Mouse (Mus musculus): ENCODE data around the gene Ccdc115. TPM values are rescaled to one million over a fixed set of nuclear protein-coding genes. Genes with fewer than 3 reads are reported as not detected.
A peak's percentile ranks its signal among the peaks of the same experiment; 100 is the strongest.

Gene Ccdc115
- polyA plus RNA-seq, 1 experiment from 2014 or later: 49.8 TPM

GRCm38 (mm10) chr1:34399182-34399953 is 40.1 kb downstream of the Ccdc115 start:
- Histone ChIP-seq H3K4me2 (peak overlapping the region; percentile 3; the same call in 1 of the 2 replicates), H3K27ac (ENCODE audit: low read depth, low read length) (no peak overlapping the region), H3K4me3 (ENCODE audit: low read depth, low read length) (no peak overlapping the region), H3K9ac (ENCODE audit: low read depth, low read length) (no peak overlapping the region), H3K9me3 (replicated peaks; ENCODE audit: control insufficient read depth, low read length) (no peaks in the 10 kb centered on the region), H3K4me1 (ENCODE audit: control insufficient read depth, insufficient read depth, low read length) (no peaks in the 10 kb centered on the region), H3K27me3 (ENCODE audit: control insufficient read depth, insufficient read depth, low read length) (no peaks in the 10 kb centered on the region), H3K36me3 (ENCODE audit: control insufficient read depth, insufficient read depth, low read length) (no peaks in the 10 kb centered on the region)
- no peak for ATAC-seq (replicated peaks; ENCODE audit: insufficient number of reproducible peaks, low FRiP score, low TSS enrichment)
- 34% methylated on average over 11 of the region's 11 CpGs for WGBS (ENCODE audit: insufficient replicate concordance)

DNA sequence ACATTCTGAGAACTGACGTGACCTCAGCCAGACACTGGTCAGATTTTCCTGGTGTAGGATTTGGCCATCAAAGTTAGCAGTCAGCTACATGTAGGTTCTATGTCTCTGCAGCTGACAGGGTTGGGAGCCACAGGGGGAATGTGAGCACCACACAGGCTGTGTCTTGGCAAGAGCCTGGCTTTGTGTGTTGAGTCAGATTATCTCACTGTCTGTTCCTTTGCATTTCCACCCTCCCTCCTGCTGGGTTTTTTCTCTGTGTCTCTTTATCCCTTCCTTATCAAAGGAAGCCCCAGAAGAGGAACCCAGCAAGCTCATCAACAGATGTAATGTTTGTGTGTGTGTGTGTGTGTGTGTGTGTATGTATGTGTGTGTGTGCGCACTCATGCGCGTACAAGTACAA is 43.2 kb downstream of the Ccdc115 start:
- Histone ChIP-seq H3K36me3 (ENCODE audit: control insufficient read depth, insufficient read depth, low read length) (no peaks in the 10 kb centered on the region), H3K9me3 (replicated peaks; ENCODE audit: control insufficient read depth, low read length) (no peaks in the 10 kb centered on the region)
- WGBS (ENCODE audit: insufficient replicate concordance): 85% methylated on average over 4 of the region's 4 CpGs

DNA sequence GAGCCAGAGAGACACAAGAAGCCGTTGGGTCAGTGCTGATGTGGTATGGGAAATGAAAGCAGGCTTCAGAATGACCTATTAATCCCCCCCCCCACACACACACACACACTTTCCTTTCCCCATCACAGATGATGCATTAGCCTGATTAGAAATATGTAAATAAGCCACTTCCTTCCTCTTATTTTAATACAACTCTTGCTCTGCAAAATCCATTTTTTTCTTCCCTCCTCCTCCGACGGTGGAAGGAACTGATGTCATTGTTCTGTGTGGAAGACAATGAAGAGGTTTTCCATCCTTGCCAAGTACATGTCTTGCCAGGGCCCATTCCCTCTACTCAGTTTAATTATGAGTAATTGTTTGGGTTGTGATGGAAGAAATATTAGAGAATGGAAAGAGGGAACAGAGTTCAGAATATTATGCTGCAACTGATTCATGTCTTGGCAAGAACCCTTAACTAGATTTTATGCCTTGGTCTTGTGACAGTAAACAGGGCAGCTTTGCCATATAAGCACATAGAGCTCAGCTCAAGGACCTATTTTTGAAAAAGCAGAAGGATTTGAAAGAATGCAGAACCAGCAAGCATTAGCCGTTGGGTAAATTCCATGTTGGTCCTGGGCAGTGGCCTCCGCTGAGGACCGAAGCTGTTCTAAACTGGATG is 50.1 kb downstream of the Ccdc115 start:
- no peak overlapping the region for H3K9ac ChIP-seq (ENCODE audit: low read depth, low read length)
- H3K4me1 ChIP-seq (ENCODE audit: control insufficient read depth, insufficient read depth, low read length): peaks cover 4% of the 10 kb centered on the region; the same call in 1 of the 2 replicates
- no peaks in the 10 kb centered on the region for H3K36me3 ChIP-seq (ENCODE audit: control insufficient read depth, insufficient read depth, low read length)
- WGBS (ENCODE audit: insufficient replicate concordance): 63% methylated on average over 6 of the region's 6 CpGs
- H3K4me2 ChIP-seq: no peak overlapping the region
- H3K4me3 ChIP-seq (ENCODE audit: low read depth, low read length): no peak overlapping the region
- H3K27me3 ChIP-seq (ENCODE audit: control insufficient read depth, insufficient read depth, low read length): no peaks in the 10 kb centered on the region
- H3K9me3 ChIP-seq (replicated peaks; ENCODE audit: control insufficient read depth, low read length): no peaks in the 10 kb centered on the region
- no peak for ATAC-seq (replicated peaks; ENCODE audit: insufficient number of reproducible peaks, low FRiP score, low TSS enrichment)
- no peak overlapping the region for H3K27ac ChIP-seq (ENCODE audit: low read depth, low read length)

More for the DNA sequence above, 43.2 kb downstream of the Ccdc115 start:
- no peaks in the 10 kb centered on the region for H3K4me1 ChIP-seq (ENCODE audit: control insufficient read depth, insufficient read depth, low read length)
- no peak overlapping the region for H3K9ac ChIP-seq (ENCODE audit: low read depth, low read length)
- ATAC-seq (replicated peaks; ENCODE audit: insufficient number of reproducible peaks, low FRiP score, low TSS enrichment): no peak
- no peaks in the 10 kb centered on the region for H3K27me3 ChIP-seq (ENCODE audit: control insufficient read depth, insufficient read depth, low read length)
- no peak overlapping the region for H3K4me3 ChIP-seq (ENCODE audit: low read depth, low read length)
- no peak overlapping the region for H3K27ac ChIP-seq (ENCODE audit: low read depth, low read length)
- H3K4me2 ChIP-seq: no peak overlapping the region

- H3K4me2 ChIP-seq: no peak overlapping the region
- H3K36me3 ChIP-seq (ENCODE audit: control insufficient read depth, insufficient read depth, low read length): no peaks in the 10 kb centered on the region
- no peak overlapping the region for H3K9ac ChIP-seq (ENCODE audit: low read depth, low read length)
- H3K27me3 ChIP-seq (ENCODE audit: control insufficient read depth, insufficient read depth, low read length): no peaks in the 10 kb centered on the region
- H3K9me3 ChIP-seq (replicated peaks; ENCODE audit: control insufficient read depth, low read length): no peaks in the 10 kb centered on the region
- WGBS (ENCODE audit: insufficient replicate concordance): 85% methylated on average over 11 of the region's 11 CpGs
- H3K27ac ChIP-seq (ENCODE audit: low read depth, low read length): no peak overlapping the region
- ATAC-seq (replicated peaks; ENCODE audit: insufficient number of reproducible peaks, low FRiP score, low TSS enrichment): no peak
- H3K4me1 ChIP-seq (ENCODE audit: control insufficient read depth, insufficient read depth, low read length): peaks cover 4% of the 10 kb centered on the region; the same call in 1 of the 2 replicates
- H3K4me3 ChIP-seq (ENCODE audit: low read depth, low read length): no peak overlapping the region
Measured at GRCm38 (mm10) chr1:34388849-34389233, 50.6 kb downstream of the Ccdc115 start.

GRCm38 (mm10) chr1:34387346-34388327 is 51.8 kb downstream of the Ccdc115 start:
- ATAC-seq (replicated peaks; ENCODE audit: insufficient number of reproducible peaks, low FRiP score, low TSS enrichment): no peak
- no peak overlapping the region for H3K4me2 ChIP-seq
- peaks cover 4% of the 10 kb centered on the region; the same call in 1 of the 2 replicates for H3K4me1 ChIP-seq (ENCODE audit: control insufficient read depth, insufficient read depth, low read length)
- H3K36me3 ChIP-seq (ENCODE audit: control insufficient read depth, insufficient read depth, low read length): no peaks in the 10 kb centered on the region
- 65% methylated on average over 12 of the region's 12 CpGs for WGBS (ENCODE audit: insufficient replicate concordance)
- H3K27me3 ChIP-seq (ENCODE audit: control insufficient read depth, insufficient read depth, low read length): no peaks in the 10 kb centered on the region
- no peak overlapping the region for H3K9ac ChIP-seq (ENCODE audit: low read depth, low read length)
- no peak overlapping the region for H3K4me3 ChIP-seq (ENCODE audit: low read depth, low read length)
- H3K27ac ChIP-seq (ENCODE audit: low read depth, low read length): no peak overlapping the region
- H3K9me3 ChIP-seq (replicated peaks; ENCODE audit: control insufficient read depth, low read length): no peaks in the 10 kb centered on the region

Small RNAs within 50 kb of the gene (microRNA-seq; reads per million reads assigned to microRNA genes)
- gene Mir5103 (ENCODE audit: borderline number of aligned reads): 3.3 reads per million, percentile 32 among the genes with 10 or more reads in this experiment

Other genes starting within 250 kb of the Ccdc115 start
- 73.0 and 80.8 TPM in 2 replicates for gene Imp4, start 179 bp upstream of the Ccdc115 start, polyA plus RNA-seq (2014; fragmentation: Nextera tagmentation; extraction: Ambion mirVana)
- 7.4 and 10.4 TPM in 2 replicates for gene Ptpn18, start 20.1 kb upstream of the Ccdc115 start, polyA plus RNA-seq (2014; fragmentation: Nextera tagmentation; extraction: Ambion mirVana)
- not detected in 2 replicates for gene Prss39, start 58.7 kb upstream of the Ccdc115 start, polyA plus RNA-seq (2014; fragmentation: Nextera tagmentation; extraction: Ambion mirVana)
- 0.50 and 1.00 TPM in 2 replicates for gene Cfc1, start 96.0 kb upstream of the Ccdc115 start, polyA plus RNA-seq (2014; fragmentation: Nextera tagmentation; extraction: Ambion mirVana)
- not detected in 2 replicates for gene Prss40, start 121.3 kb upstream of the Ccdc115 start, polyA plus RNA-seq (2014; fragmentation: Nextera tagmentation; extraction: Ambion mirVana)
- gene Amer3, start 140.0 kb upstream of the Ccdc115 start, polyA plus RNA-seq (2014; fragmentation: Nextera tagmentation; extraction: Ambion mirVana): 0.06 TPM in 1 of 2 replicates, not detected in the other

Data from heart, embryonic 11.5 days (tissue).